Mouse (Mus musculus) adrenal gland, postnatal 4 days (tissue): ENCODE results near the gene Ltn1. TPM values are rescaled to one million over a fixed set of nuclear protein-coding genes. Genes with fewer than 3 reads are reported as not detected.

Experiments
- DNase-seq, 2 experiments: peaks; one replicate each; pipeline ENCODE4 v3.0.0; 2021 to 2022; ENCODE audit warnings: low spot score in 2 of 2, mixed read lengths in 2 of 2
- total RNA-seq, 2 experiments: library from RNA; stranded (reverse); gene quantifications; 2 replicates each; pipeline ENCODE4 v1.2.3; 2021

Gene Ltn1
- total RNA-seq, 2 experiments from 2014 or later: 36.5 to 40.3 TPM

- no peak for DNase-seq
These were observed 38.4 kb downstream of the Ltn1 start for GRCm38 (mm10) chr16:87393813-87394548.

GRCm38 (mm10) chr16:87387444-87387977, 44.9 kb downstream of the Ltn1 start:
- DNase-seq: no peak

GRCm38 (mm10) chr16:87384366-87384765, 48.0 kb downstream of the Ltn1 start:
- no peak for DNase-seq

- DNase-seq: no peak
These were observed 49.4 kb downstream of the Ltn1 start for GRCm38 (mm10) chr16:87382996-87383395.

GRCm38 (mm10) chr16:87366445-87366844, 66.0 kb downstream of the Ltn1 start:
- DNase-seq: no peak

- no peak for DNase-seq
These were observed 66.4 kb downstream of the Ltn1 start for GRCm38 (mm10) chr16:87366035-87366434.

- DNase-seq: no peak
These were observed 68.2 kb downstream of the Ltn1 start for GRCm38 (mm10) chr16:87364231-87364630.

GRCm38 (mm10) chr16:87360096-87360495, 72.3 kb downstream of the Ltn1 start:
- DNase-seq: no peak

GRCm38 (mm10) chr16:87354748-87355147, 77.7 kb downstream of the Ltn1 start:
- no peak for DNase-seq

- DNase-seq: peak; percentile 79 to 91
These were observed 78.3 kb downstream of the Ltn1 start, which contains the start of gene N6amt1 for GRCm38 (mm10) chr16:87354075-87354583. Gene N6amt1, plus strand, starts transcription at chr16:87354185.

- no peak for DNase-seq
These were observed 78.8 kb downstream of the Ltn1 start for GRCm38 (mm10) chr16:87353605-87354004.

GRCm38 (mm10) chr16:87351386-87352105, 80.9 kb downstream of the Ltn1 start:
- DNase-seq: no peak

- DNase-seq: no peak
These were observed 84.3 kb downstream of the Ltn1 start for GRCm38 (mm10) chr16:87348133-87348532.

GRCm38 (mm10) chr16:87341043-87341572, 91.3 kb downstream of the Ltn1 start:
- DNase-seq: no peak

GRCm38 (mm10) chr16:87334756-87335155, 97.7 kb downstream of the Ltn1 start:
- no peak for DNase-seq

GRCm38 (mm10) chr16:87329986-87330385, 102.4 kb downstream of the Ltn1 start:
- DNase-seq: no peak

Other genes starting within 250 kb of the Ltn1 start
- 10 to 100 TPM; 32.5 to 37.1 TPM for gene N6amt1, start 78.4 kb downstream of the Ltn1 start, total RNA-seq
- gene Rwdd2b, start 8.0 kb upstream of the Ltn1 start, total RNA-seq: 10 to 100 TPM; 10.2 to 10.6 TPM
- gene Usp16, start 22.1 kb upstream of the Ltn1 start, total RNA-seq: 10 to 100 TPM; 69.4 to 69.6 TPM
- gene Cct8, start 63.3 kb upstream of the Ltn1 start, total RNA-seq: 100 to 1,000 TPM; 216 to 221 TPM
- 1 to 10 TPM; 3.8 to 7.0 TPM for gene Map3k7cl, start 120.7 kb upstream of the Ltn1 start, total RNA-seq